Mouse (Mus musculus) CH12.LX (cell line): ENCODE measurements around the gene Olfr544. TPM values are rescaled to one million over a fixed set of nuclear protein-coding genes. Genes with fewer than 3 reads are reported as not detected.

Source experiments
- DNase-seq: peaks from one replicate; pipeline ENCODE4 v3.0.0-alpha.2; 2013; ENCODE audit errors: extremely low read depth
- H3K27ac ChIP-seq: 2 replicates; pipeline ENCODE4 v1.5.1; 2012; ENCODE audit warnings: low read depth, mild to moderate bottlenecking, control low read depth, moderate library complexity; ENCODE audit not compliant: insufficient read depth
- H3K27me3 ChIP-seq: replicated peaks from 2 replicates; pipeline ENCODE3; 2012; ENCODE audit warnings: inconsistent platforms
- H3K36me3 ChIP-seq, 2 experiments: replicated peaks in 1 of 2; 2 replicates each; pipeline versions ENCODE3 to v1.6.1; 2012; ENCODE audit warnings: inconsistent platforms in 1 of 2, low read length in 1 of 2, mild to moderate bottlenecking in 1 of 2, mixed read lengths in 1 of 2, moderate library complexity in 1 of 2; ENCODE audit not compliant: control insufficient read depth in 1 of 2, insufficient read depth in 1 of 2
- H3K4me1 ChIP-seq, 2 experiments: 2 replicates each; pipeline ENCODE4 v1.6.1; 2012; ENCODE audit warnings: inconsistent platforms in 1 of 2, moderate library complexity in 1 of 2; ENCODE audit not compliant: insufficient read depth in 2 of 2, control insufficient read depth in 1 of 2
- H3K4me2 ChIP-seq: 2 replicates; pipeline ENCODE4 v1.6.1; 2012; ENCODE audit warnings: low read depth, mild to moderate bottlenecking, control low read depth; ENCODE audit not compliant: poor library complexity, insufficient read depth, severe bottlenecking
- H3K4me3 ChIP-seq, 3 experiments: fragments of 150-350 bp in 1 of 3; sonication (generic) in 1 of 3; replicated peaks in 1 of 3; 2 replicates each; pipeline versions ENCODE3 to v1.5.1; 2011 to 2012; ENCODE audit warnings: low read depth in 2 of 3, low read length in 2 of 3, mild to moderate bottlenecking in 2 of 3, moderate library complexity in 2 of 3, control low read depth in 1 of 3, improper control_type of control experiment in 1 of 3, inconsistent platforms in 1 of 3, mixed read lengths in 1 of 3; ENCODE audit not compliant: poor library complexity in 1 of 3
- H3K79me2 ChIP-seq: replicated peaks from 2 replicates; pipeline ENCODE4 v1.6.1; 2012; ENCODE audit warnings: mild to moderate bottlenecking, moderate library complexity; ENCODE audit not compliant: control insufficient read depth, poor library complexity, insufficient read depth, severe bottlenecking; ENCODE audit errors: extremely low read depth
- H3K9ac ChIP-seq: 2 replicates; pipeline ENCODE4 v1.6.1; 2012; ENCODE audit warnings: low read depth, mild to moderate bottlenecking, control low read depth, moderate library complexity; ENCODE audit not compliant: insufficient read depth
- H3K9me3 ChIP-seq: replicated peaks from 2 replicates; pipeline ENCODE3; 2012; ENCODE audit warnings: low read length, inconsistent platforms, mixed read lengths
- BHLHE40 ChIP-seq: IDR thresholded peaks from 2 replicates; pipeline ENCODE4 v1.6.1; 2011; ENCODE audit warnings: mild to moderate bottlenecking, low read depth, low read length, improper control_type of control experiment
- CTCF ChIP-seq, 2 experiments: IDR thresholded peaks in 1 of 2; conservative IDR thresholded peaks in 1 of 2; 2 replicates each; pipeline ENCODE4 v1.5.1; 2011 to 2012; ENCODE audit warnings: low read depth in 2 of 2, low read length in 2 of 2, improper control_type of control experiment in 1 of 2, inconsistent platforms in 1 of 2, mild to moderate bottlenecking in 1 of 2, moderate library complexity in 1 of 2
- E2F4 ChIP-seq: IDR thresholded peaks from 2 replicates; pipeline ENCODE4 v1.6.1; 2011; ENCODE audit warnings: low read depth, low read length, improper control_type of control experiment; ENCODE audit not compliant: insufficient replicate concordance
- ELF1 ChIP-seq: IDR thresholded peaks from 2 replicates; pipeline ENCODE4 v1.6.1; 2014; ENCODE audit warnings: low read depth, mild to moderate bottlenecking, inconsistent platforms, low read length, improper control_type of control experiment
- EP300 ChIP-seq: IDR thresholded peaks from 2 replicates; pipeline ENCODE4 v1.6.1; 2011; ENCODE audit warnings: low read length, improper control_type of control experiment
- IRF4 ChIP-seq: IDR thresholded peaks from 2 replicates; pipeline ENCODE4 v1.6.1; 2014; ENCODE audit warnings: low read depth, mild to moderate bottlenecking, inconsistent platforms, low read length, improper control_type of control experiment
- MAX ChIP-seq: IDR thresholded peaks from 2 replicates; pipeline ENCODE4 v1.6.1; 2011; ENCODE audit warnings: low read length, improper control_type of control experiment
- MEF2A ChIP-seq: IDR thresholded peaks from 2 replicates; pipeline ENCODE4 v1.6.1; 2014; ENCODE audit warnings: low read depth, mild to moderate bottlenecking, inconsistent platforms, low read length, improper control_type of control experiment, borderline replicate concordance
- NRF1 ChIP-seq: IDR thresholded peaks from 2 replicates; pipeline ENCODE4 v1.6.1; 2014; ENCODE audit warnings: low read depth, mild to moderate bottlenecking, inconsistent platforms, low read length, improper control_type of control experiment, moderate library complexity
- PAX5 ChIP-seq: IDR thresholded peaks from 2 replicates; pipeline ENCODE4 v1.6.1; 2012; ENCODE audit warnings: low read length, inconsistent platforms, mixed read lengths
- SIN3A ChIP-seq: IDR thresholded peaks from 2 replicates; pipeline ENCODE4 v1.6.1; 2012; ENCODE audit warnings: low read length, improper control_type of control experiment, inconsistent platforms
- SMC3 ChIP-seq: IDR thresholded peaks from 2 replicates; pipeline ENCODE4 v1.6.1; 2011; ENCODE audit warnings: low read depth, low read length, improper control_type of control experiment
- TBP ChIP-seq: conservative IDR thresholded peaks from 2 replicates; pipeline ENCODE4 v1.6.1; 2011; ENCODE audit warnings: low read depth, low read length, improper control_type of control experiment
- TCF12 ChIP-seq: IDR thresholded peaks from 2 replicates; pipeline ENCODE4 v1.6.1; 2014; ENCODE audit warnings: low read depth, mild to moderate bottlenecking, inconsistent platforms, low read length, improper control_type of control experiment
- USF2 ChIP-seq: conservative IDR thresholded peaks from 2 replicates; pipeline ENCODE4 v1.6.1; 2011; ENCODE audit warnings: low read depth, low read length, improper control_type of control experiment
- dilution Hi-C: fragments of 300-500 bp; cut with MboI; formaldehyde crosslinking; loops from 2 replicates; pipeline ENCODE4 v1.14.3; 2020; ENCODE audit warnings: low sequenced_read_pairs; ENCODE audit not compliant: extremely low pct_unique_long_range_greater_than_20kb, extremely low pct_ligation_motif_present
- in situ Hi-C: fragments of 300-500 bp; cut with MboI; formaldehyde crosslinking; loops from 3 replicates; pipeline ENCODE4 v1.14.3; 2019; ENCODE audit warnings: low sequenced_read_pairs, low pct_ligation_motif_present, low pct_unique_long_range_greater_than_20kb, mixed read lengths
- polyA plus RNA-seq: library from polyadenylated mRNA; unstranded; fragments of >175 nt; gene quantifications from 2 replicates; pipeline ENCODE4 v1.2.1, GENCODE M21; 2012; ENCODE audit warnings: low read depth; ENCODE audit not compliant: insufficient read length
- total RNA-seq, 2 experiments: library from RNA; depleted of rRNA; stranded (reverse); fragments of 300-350 nt in 1 of 2; fragments of >200 nt in 1 of 2; gene quantifications; 2 replicates each; pipeline ENCODE4 v1.2.3; 2012 to 2014

The Olfr544 gene
- total and polyA plus RNA-seq, 3 experiments: 0.23 TPM; not detected in 2

DNA sequence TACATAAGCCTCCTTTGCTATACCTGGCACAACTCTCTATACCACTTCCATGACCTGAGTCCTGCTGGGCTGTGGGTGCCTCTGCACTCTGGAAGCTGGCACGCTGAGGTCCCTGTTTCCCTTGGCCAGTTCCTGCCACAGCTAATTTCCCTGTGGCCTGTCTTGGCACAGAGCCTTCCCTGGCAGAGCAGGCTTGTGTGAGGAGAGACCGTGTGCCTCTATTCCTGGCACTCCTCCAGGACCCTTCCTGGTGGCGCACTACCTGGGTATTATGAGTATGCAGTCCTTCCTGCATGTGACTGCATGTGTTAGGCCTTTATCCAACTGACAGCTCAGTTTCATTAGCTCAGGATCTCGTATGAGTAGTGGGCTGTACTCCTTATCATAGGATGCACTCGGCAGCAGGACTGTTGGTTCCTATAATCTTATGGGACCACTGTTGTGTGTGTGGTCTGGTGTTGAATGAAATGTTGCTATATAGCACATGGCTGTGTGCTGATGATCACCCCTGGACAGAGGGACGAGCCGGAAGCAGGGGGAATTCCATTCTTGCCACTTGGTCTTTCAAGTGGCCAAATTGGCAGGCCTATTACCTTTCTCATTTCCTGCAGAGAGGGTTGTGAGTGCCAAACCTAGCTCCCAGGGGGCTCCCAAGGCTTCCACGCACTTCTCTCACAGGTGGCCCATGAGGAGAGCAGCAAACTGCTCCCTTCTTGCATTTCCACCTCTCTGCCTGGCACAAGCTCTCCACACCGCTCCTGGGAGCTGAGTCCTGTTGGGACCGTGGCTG lies 28.3 kb upstream of the Olfr544 start:
- no peak overlapping the region for H3K4me3 ChIP-seq
- H3K27me3 ChIP-seq: peaks cover 2% of the 10 kb centered on the region
- in situ Hi-C loops (loop anchor here (25.0 kb wide), 1 partner anchor 246 kb away; the partner anchor contains the start of genes Olfr560, Olfr561 and Olfr78), dilution Hi-C loops (no loop called here)
- H3K79me2 ChIP-seq: no peaks in the 10 kb centered on the region
- no peak overlapping the region for H3K9ac ChIP-seq
- H3K4me1 ChIP-seq: peaks cover 5 to 24% of the 10 kb centered on the region in 2 experiments
- no peak for DNase-seq
- no peak overlapping the region for H3K27ac ChIP-seq
- no peaks in the 10 kb centered on the region for H3K36me3 ChIP-seq
- H3K4me2 ChIP-seq: no peak overlapping the region
- TF ChIP-seq SMC3 (no peak), E2F4 (no peak), PAX5 (no peak), ELF1 (no peak), USF2 (no peak), CTCF (conservative IDR thresholded peaks at IDR 0.05 in 1 of 2, IDR thresholded peaks at IDR 0.05 in 1 of 2; ENCODE audit: low read depth in 2 of 2, low read length in 2 of 2) (no peak), NRF1 (no peak), MEF2A (no peak), TCF12 (0 out of 2 replicates have a peak, but pooled peaks have one; percentile 10), BHLHE40 (0 out of 2 replicates have a peak, but pooled peaks have one; percentile 7), SIN3A (no peak), TBP (no peak), MAX (no peak)
- no peaks in the 10 kb centered on the region for H3K9me3 ChIP-seq

DNA sequence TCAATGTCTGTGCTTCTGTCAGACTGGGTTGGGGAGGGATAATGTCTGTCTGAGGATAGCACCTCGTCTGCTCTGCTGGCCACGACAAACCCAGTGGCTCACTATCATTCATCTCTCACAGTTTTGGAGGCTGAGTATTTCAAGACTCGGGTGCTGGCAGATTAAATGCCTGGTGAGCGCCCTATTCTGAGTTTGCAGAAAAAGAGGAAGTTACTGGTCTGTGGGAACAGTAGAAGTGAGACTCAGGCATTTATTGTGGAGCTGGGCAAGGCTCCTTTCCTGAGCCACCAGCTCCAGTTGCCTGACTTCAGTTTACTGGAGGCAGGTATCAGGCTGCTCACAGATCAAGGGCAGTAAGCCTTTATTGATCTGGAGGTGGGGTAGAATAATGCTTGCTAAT lies 26.0 kb upstream of the Olfr544 start:
- no peak for TF ChIP-seq EP300
- 0 out of 2 replicates have a peak, but pooled peaks have one; percentile 15 for TF ChIP-seq IRF4
- Histone ChIP-seq H3K27me3 (no peaks in the 10 kb centered on the region), H3K9me3 (no peaks in the 10 kb centered on the region), H3K9ac (no peak overlapping the region), H3K36me3 (no peaks in the 10 kb centered on the region), H3K4me3 (no peak overlapping the region), H3K4me1 (peaks cover 5 to 24% of the 10 kb centered on the region in 2 experiments), H3K4me2 (no peak overlapping the region), H3K79me2 (no peaks in the 10 kb centered on the region), H3K27ac (no peak overlapping the region)
- in situ Hi-C loops (loop anchor here (25.0 kb wide), 1 partner anchor 248 kb away; the partner anchor contains the start of genes Olfr560, Olfr561 and Olfr78), dilution Hi-C loops (no loop called here)
- peak; percentile 31 for DNase-seq
